Mouse (Mus musculus): ENCODE results near the gene Ptges3l. TPM values are rescaled to one million over a fixed set of nuclear protein-coding genes. Genes with fewer than 3 reads are reported as not detected.
"Not testable (repeated sequence)": the region's sequence is repeated elsewhere in the genome, so short reads cannot be mapped to it uniquely, and the experiment has no call there.

Ptges3l gene
- 2.0 TPM in 2 replicates for polyA plus RNA-seq (2015; fragmentation: Nextera tagmentation; extraction: Ambion mirVana)

DNA sequence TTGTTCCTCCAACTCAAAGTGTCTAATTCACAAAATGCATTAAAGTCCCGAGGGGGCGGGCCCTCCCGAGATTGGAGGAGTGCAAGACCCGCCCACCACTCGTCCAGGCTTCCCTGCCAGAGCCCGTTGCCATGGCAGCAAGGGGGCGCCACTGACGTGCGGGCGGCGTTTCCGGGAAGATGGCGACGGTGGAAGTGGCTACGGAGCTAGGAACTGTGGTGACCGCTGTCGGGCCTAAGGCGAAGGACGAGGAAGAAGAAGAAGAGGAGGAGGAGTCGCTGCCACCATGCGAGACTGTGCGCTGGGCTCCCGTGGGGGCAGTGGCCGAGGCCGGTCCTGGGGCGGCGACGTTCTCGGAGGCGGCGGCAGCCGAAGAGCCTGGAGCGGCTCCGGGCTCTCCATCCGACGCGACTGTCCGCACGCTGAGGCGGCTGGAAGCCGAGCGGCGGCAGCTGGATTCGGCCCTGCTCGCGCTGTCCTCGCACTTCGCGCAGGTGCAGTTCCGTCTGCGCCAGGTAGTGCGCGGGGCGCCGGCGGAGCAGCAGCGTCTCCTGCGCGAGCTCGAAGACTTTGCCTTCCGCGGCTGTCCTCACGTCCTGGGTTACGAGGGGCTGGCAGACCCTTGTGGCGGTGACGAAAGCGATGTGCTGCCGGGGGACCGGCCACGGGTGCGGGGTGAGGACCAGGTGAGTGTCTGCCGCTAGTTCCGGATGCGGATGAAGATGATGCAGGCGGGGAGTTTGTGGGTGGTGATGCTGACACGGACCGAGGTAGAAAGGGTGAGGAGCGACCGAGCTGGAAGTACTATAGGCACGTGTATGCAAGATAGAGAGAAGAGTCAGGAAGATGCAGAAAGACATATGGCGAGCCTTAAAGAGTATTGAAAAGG lies at the start of gene Ptges3l, which contains the start of gene Rundc1:
TSS of gene Ptges3l (minus strand) at position 409 of the 889 bp plus-strand sequence.
TSS of gene Rundc1 (plus strand) at position 161 of the 889 bp plus-strand sequence.
- H3K4me3 ChIP-seq (replicated peaks; ENCODE audit: low read length) = peak within 1 kb of the TSS; percentile 97
- H3K27me3 ChIP-seq (replicated peaks; ENCODE audit: control insufficient read depth, insufficient read depth, low read length) = no peaks in the 10 kb centered on the region
- peaks cover 25% of the 10 kb centered on the region for H3K4me1 ChIP-seq (replicated peaks; ENCODE audit: control insufficient read depth, insufficient read depth, low read length)
- H3K4me2 ChIP-seq (ENCODE audit: low read length) = peak within 1 kb of the TSS; percentile 92
- peaks cover 3% of the 10 kb centered on the region; the same call in 1 of the 2 replicates for H3K36me3 ChIP-seq (ENCODE audit: control insufficient read depth, insufficient read depth)
- peak within 1 kb of the TSS; percentile 87 for H3K27ac ChIP-seq (ENCODE audit: low read length)
- peak; percentile 97 for ATAC-seq
- H3K9me3 ChIP-seq (ENCODE audit: control insufficient read depth, low read length) = no peaks in the 10 kb centered on the region
- under 1% methylated on average over 81 of the region's 81 CpGs for WGBS
- peak within 1 kb of the TSS; percentile 82 for H3K9ac ChIP-seq (replicated peaks; ENCODE audit: low read depth, low read length)

DNA sequence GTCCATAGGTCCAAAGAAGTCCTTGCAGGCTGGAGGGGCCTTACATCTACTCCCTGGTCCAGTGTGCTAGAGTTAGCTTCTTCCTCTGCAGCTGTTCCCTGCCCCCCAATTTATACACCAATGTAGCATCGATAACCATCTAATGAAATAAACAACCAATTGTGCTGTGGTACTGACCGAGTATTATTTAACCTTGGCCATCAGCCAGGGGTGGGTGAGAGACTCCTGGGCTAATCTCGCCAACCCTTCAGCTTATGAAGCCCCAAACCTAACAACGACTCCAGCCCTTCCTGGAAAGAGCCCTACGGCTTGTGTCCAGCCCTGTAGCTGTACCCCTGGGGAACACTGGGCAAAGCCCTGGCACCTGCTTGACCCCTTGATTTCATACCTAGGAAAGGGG lies 49.2 kb upstream of the Ptges3l start:
- no peaks in the 10 kb centered on the region for H3K9me3 ChIP-seq (ENCODE audit: control insufficient read depth, low read length)
- 53% methylated on average over 5 of the region's 5 CpGs for WGBS
- no peaks in the 10 kb centered on the region for H3K27me3 ChIP-seq (replicated peaks; ENCODE audit: control insufficient read depth, insufficient read depth, low read length)
- peaks cover 20% of the 10 kb centered on the region for H3K4me1 ChIP-seq (replicated peaks; ENCODE audit: control insufficient read depth, insufficient read depth, low read length)
- H3K27ac ChIP-seq (ENCODE audit: low read length) = no peak overlapping the region
- no peak overlapping the region for H3K4me2 ChIP-seq (ENCODE audit: low read length)
- H3K9ac ChIP-seq (replicated peaks; ENCODE audit: low read depth, low read length) = no peak overlapping the region
- no peaks in the 10 kb centered on the region for H3K36me3 ChIP-seq (ENCODE audit: control insufficient read depth, insufficient read depth)
- H3K4me3 ChIP-seq (replicated peaks; ENCODE audit: low read length) = no peak overlapping the region
- ATAC-seq = no peak

DNA sequence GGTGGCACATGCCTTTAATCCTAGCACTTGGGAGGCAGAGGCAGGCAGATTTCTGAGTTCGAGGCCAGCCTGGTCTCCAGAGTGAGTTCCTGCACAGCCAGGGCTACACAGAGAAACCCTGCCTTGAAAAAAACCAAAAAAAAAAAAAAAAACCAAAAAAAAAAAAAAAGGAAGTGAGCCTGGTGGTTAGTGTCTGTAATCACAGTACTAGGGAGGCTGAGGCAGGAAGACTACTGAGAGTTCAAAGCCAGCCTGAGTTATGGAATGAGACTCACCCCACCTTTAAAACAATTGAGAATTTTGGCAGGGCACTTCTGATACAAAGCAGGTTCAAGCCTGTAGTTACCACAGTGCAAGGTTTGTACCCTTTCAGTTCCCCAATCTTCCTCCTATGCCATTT lies 48.6 kb upstream of the Ptges3l start:
- not testable (repeated sequence) for H3K9ac ChIP-seq (replicated peaks; ENCODE audit: low read depth, low read length); H3K27me3 ChIP-seq (replicated peaks; ENCODE audit: control insufficient read depth, insufficient read depth, low read length); H3K36me3 ChIP-seq (ENCODE audit: control insufficient read depth, insufficient read depth); ATAC-seq; H3K9me3 ChIP-seq (ENCODE audit: control insufficient read depth, low read length); H3K4me3 ChIP-seq (replicated peaks; ENCODE audit: low read length); H3K27ac ChIP-seq (ENCODE audit: low read length); H3K4me2 ChIP-seq (ENCODE audit: low read length)
- H3K4me1 ChIP-seq (replicated peaks; ENCODE audit: control insufficient read depth, insufficient read depth, low read length) = peaks cover 19% of the 10 kb centered on the region
- WGBS = 67% methylated on average over 1 of the region's 1 CpGs

DNA sequence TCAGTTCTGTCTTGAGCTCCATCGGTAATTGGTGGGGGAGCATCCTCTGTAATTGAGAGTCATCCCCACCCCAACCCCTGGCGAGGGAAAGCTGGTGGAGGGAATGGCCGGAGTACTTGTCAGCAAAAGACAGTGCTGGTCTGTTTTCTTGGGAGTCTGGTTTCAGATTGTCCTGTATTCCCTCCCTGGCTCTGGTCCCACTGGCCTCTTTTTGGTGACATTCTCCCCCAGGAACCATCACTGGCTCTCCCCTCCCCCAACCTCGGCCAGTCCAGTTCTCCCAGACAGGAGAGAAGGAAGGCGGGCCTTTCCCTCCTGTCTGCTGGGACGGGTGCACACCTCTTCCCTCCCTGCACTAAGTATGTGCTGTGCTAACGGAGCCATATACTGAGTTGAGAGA lies 47.2 kb upstream of the Ptges3l start:
- WGBS = 56% methylated on average over 7 of the region's 7 CpGs
- ATAC-seq = no peak
- no peak overlapping the region for H3K27ac ChIP-seq (ENCODE audit: low read length)

DNA sequence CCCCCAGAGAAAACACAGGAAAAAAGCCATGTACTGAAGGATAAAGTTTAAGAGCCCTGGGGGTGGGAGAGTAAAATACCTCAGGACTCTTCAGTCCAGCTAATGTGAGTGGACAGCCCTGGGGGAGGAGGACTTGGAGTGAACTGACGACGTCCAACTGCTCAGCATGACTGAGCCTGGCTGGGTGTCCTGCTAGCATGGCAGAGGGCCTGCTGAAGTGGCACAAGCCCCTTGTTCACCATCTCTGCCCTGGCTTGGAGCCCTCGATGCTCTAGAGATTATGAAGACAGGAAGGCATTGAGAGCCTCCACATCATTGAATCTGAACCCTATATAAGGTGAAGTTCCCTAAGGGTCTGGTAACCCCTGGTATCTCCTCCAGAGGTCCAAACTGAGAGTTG lies 46.8 kb upstream of the Ptges3l start:
- no peak overlapping the region for H3K4me2 ChIP-seq (ENCODE audit: low read length)
- no peak overlapping the region for H3K4me3 ChIP-seq (replicated peaks; ENCODE audit: low read length)
- no peak overlapping the region for H3K9ac ChIP-seq (replicated peaks; ENCODE audit: low read depth, low read length)
- no peak for ATAC-seq
- WGBS = 62% methylated on average over 3 of the region's 3 CpGs
- peaks cover 17% of the 10 kb centered on the region for H3K4me1 ChIP-seq (replicated peaks; ENCODE audit: control insufficient read depth, insufficient read depth, low read length)
- H3K36me3 ChIP-seq (ENCODE audit: control insufficient read depth, insufficient read depth) = no peaks in the 10 kb centered on the region
- no peaks in the 10 kb centered on the region for H3K9me3 ChIP-seq (ENCODE audit: control insufficient read depth, low read length)
- no peak overlapping the region for H3K27ac ChIP-seq (ENCODE audit: low read length)
- no peaks in the 10 kb centered on the region for H3K27me3 ChIP-seq (replicated peaks; ENCODE audit: control insufficient read depth, insufficient read depth, low read length)

More for the DNA sequence above, 47.2 kb upstream of the Ptges3l start:
- H3K9me3 ChIP-seq (ENCODE audit: control insufficient read depth, low read length) = no peaks in the 10 kb centered on the region
- no peaks in the 10 kb centered on the region for H3K27me3 ChIP-seq (replicated peaks; ENCODE audit: control insufficient read depth, insufficient read depth, low read length)
- no peak overlapping the region for H3K9ac ChIP-seq (replicated peaks; ENCODE audit: low read depth, low read length)
- H3K4me3 ChIP-seq (replicated peaks; ENCODE audit: low read length) = no peak overlapping the region
- no peaks in the 10 kb centered on the region for H3K36me3 ChIP-seq (ENCODE audit: control insufficient read depth, insufficient read depth)
- no peak overlapping the region for H3K4me2 ChIP-seq (ENCODE audit: low read length)
- H3K4me1 ChIP-seq (replicated peaks; ENCODE audit: control insufficient read depth, insufficient read depth, low read length) = peaks cover 17% of the 10 kb centered on the region

DNA sequence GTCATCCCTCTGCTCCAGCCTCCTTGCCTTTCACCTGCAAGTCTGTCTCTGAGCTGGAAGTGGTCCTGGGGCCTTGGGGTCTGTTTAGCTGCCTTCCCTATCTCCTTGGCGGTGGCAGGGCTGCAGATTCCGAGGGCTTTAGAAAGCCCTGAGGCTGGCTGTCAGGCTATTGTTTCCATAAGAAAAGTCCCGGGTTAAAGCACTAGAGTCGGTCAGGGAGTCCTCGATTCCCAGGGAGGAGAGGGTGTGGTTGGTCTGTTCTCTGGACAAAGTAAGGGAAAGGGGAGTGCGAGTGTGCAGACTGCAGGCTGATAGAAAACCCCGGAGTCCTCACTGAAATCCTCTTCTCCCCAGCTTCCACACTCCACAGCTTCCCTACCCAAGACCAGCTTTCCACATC lies 45.1 kb upstream of the Ptges3l start:
- no peak for ATAC-seq
- no peak overlapping the region for H3K9ac ChIP-seq (replicated peaks; ENCODE audit: low read depth, low read length)
- peaks cover 25% of the 10 kb centered on the region for H3K4me1 ChIP-seq (replicated peaks; ENCODE audit: control insufficient read depth, insufficient read depth, low read length)
- 16% methylated on average over 7 of the region's 7 CpGs for WGBS
- no peak overlapping the region for H3K27ac ChIP-seq (ENCODE audit: low read length)
- no peaks in the 10 kb centered on the region for H3K9me3 ChIP-seq (ENCODE audit: control insufficient read depth, low read length)
- H3K4me3 ChIP-seq (replicated peaks; ENCODE audit: low read length) = no peak overlapping the region
- no peaks in the 10 kb centered on the region for H3K27me3 ChIP-seq (replicated peaks; ENCODE audit: control insufficient read depth, insufficient read depth, low read length)
- H3K4me2 ChIP-seq (ENCODE audit: low read length) = peak overlapping the region; percentile 15; the same call in 1 of the 2 replicates
- no peaks in the 10 kb centered on the region for H3K36me3 ChIP-seq (ENCODE audit: control insufficient read depth, insufficient read depth)

DNA sequence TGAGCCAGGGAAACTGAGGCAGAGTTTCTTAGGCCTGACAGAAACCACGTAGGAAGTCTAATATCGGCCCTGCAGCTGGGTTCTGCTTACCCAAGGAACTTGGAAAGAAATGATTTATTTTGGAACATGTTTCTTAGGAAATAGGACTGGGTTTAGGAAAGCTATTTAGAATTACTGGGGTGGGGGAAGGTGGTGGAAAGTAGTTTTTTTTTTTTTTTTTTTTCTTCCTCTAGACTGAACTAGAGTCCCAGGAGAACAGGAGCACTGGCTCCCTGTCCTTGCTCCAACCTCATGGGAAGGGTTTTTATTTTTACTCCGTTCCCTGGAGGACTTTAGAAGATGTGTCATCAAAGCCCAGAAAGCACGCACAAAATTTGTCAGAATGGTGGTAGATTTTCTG lies 44.0 kb upstream of the Ptges3l start:
- ATAC-seq = no peak
- Histone ChIP-seq H3K27ac (ENCODE audit: low read length) (no peak overlapping the region), H3K9me3 (ENCODE audit: control insufficient read depth, low read length) (no peaks in the 10 kb centered on the region), H3K4me1 (replicated peaks; ENCODE audit: control insufficient read depth, insufficient read depth, low read length) (peaks cover 34% of the 10 kb centered on the region), H3K27me3 (replicated peaks; ENCODE audit: control insufficient read depth, insufficient read depth, low read length) (no peaks in the 10 kb centered on the region), H3K4me2 (ENCODE audit: low read length) (peak overlapping the region; percentile 89), H3K36me3 (ENCODE audit: control insufficient read depth, insufficient read depth) (no peaks in the 10 kb centered on the region), H3K9ac (replicated peaks; ENCODE audit: low read depth, low read length) (peak overlapping the region; percentile 80), H3K4me3 (replicated peaks; ENCODE audit: low read length) (peak overlapping the region; percentile 71)
- WGBS = 65% methylated on average over 4 of the region's 4 CpGs

DNA sequence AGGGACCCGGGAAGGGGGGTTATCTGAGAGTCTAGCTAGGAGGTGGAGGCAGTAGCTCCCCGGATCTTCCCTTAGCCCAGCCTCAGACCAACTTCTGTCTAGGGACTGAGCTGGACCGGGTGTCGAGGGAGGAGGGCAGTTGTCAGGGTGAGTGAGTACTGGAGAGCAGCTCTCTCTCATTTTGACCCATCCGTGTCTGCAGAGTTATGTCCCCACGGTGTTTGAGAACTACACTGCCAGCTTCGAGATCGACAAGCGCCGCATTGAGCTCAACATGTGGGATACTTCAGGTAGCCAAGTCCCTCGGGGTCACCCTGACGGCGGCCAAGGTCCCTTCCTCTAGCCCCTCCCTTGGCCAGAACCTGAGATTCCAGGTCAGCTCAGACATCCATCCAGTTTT lies 43.6 kb upstream of the Ptges3l start:
- Histone ChIP-seq H3K9me3 (ENCODE audit: control insufficient read depth, low read length) (no peaks in the 10 kb centered on the region), H3K27me3 (replicated peaks; ENCODE audit: control insufficient read depth, insufficient read depth, low read length) (no peaks in the 10 kb centered on the region), H3K4me3 (replicated peaks; ENCODE audit: low read length) (peak overlapping the region; percentile 71), H3K9ac (replicated peaks; ENCODE audit: low read depth, low read length) (peak overlapping the region; percentile 80), H3K36me3 (ENCODE audit: control insufficient read depth, insufficient read depth) (no peaks in the 10 kb centered on the region), H3K4me1 (replicated peaks; ENCODE audit: control insufficient read depth, insufficient read depth, low read length) (peaks cover 39% of the 10 kb centered on the region), H3K4me2 (ENCODE audit: low read length) (peak overlapping the region; percentile 89), H3K27ac (ENCODE audit: low read length) (peak overlapping the region; percentile 76; the same call in 1 of the 2 replicates)
- WGBS = 2% methylated on average over 13 of the region's 13 CpGs
- ATAC-seq = no peak; the same call in 1 of the 2 replicates

DNA sequence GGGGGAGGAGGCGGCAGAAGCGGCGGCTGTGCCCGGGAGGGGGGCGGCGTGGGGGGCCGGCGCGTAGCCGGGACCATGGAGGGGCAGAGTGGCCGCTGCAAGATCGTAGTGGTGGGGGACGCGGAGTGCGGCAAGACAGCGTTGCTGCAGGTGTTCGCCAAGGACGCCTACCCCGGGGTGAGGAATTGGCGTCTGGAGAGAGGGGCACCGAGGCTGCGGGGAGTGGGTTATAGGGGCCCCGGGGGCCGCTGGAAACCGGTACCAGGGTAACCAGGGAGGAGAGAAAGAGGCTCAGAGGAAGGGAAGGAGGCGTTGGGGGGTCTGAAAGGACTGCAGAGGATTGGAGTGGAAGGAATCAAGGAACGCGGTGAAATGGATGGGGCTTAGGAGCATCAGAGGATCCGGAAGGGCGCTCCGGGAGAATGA lies 43.1 kb upstream of the Ptges3l start:
- ATAC-seq = peak; percentile 15
- H3K9ac ChIP-seq (replicated peaks; ENCODE audit: low read depth, low read length) = peak overlapping the region; percentile 80
- under 1% methylated on average over 30 of the region's 31 CpGs for WGBS
- H3K27ac ChIP-seq (ENCODE audit: low read length) = peak overlapping the region; percentile 76
- no peaks in the 10 kb centered on the region for H3K36me3 ChIP-seq (ENCODE audit: control insufficient read depth, insufficient read depth)
- H3K9me3 ChIP-seq (ENCODE audit: control insufficient read depth, low read length) = no peaks in the 10 kb centered on the region
- H3K27me3 ChIP-seq (replicated peaks; ENCODE audit: control insufficient read depth, insufficient read depth, low read length) = no peaks in the 10 kb centered on the region
- peak overlapping the region; percentile 71 for H3K4me3 ChIP-seq (replicated peaks; ENCODE audit: low read length)
- H3K4me1 ChIP-seq (replicated peaks; ENCODE audit: control insufficient read depth, insufficient read depth, low read length) = peaks cover 43% of the 10 kb centered on the region
- peak overlapping the region; percentile 89 for H3K4me2 ChIP-seq (ENCODE audit: low read length)

Measured in forebrain, embryonic 16.5 days (tissue).